Mouse (Mus musculus) urinary bladder, adult 2 months (tissue): ENCODE results near the gene Zfp607a. TPM values are rescaled to one million over a fixed set of nuclear protein-coding genes. Genes with fewer than 3 reads are reported as not detected.
"Not testable (repeated sequence)": the region's sequence is repeated elsewhere in the genome, so short reads cannot be mapped to it uniquely, and the experiment has no call there.

ENCODE experiments used
- DNase-seq: peaks from one replicate; pipeline ENCODE4 v3.0.0; 2022; ENCODE audit warnings: low spot score
- polyA plus RNA-seq: library from polyadenylated mRNA; depleted of rRNA; stranded (reverse); fragments of >200 nt; gene quantifications from 2 replicates; pipeline ENCODE4 v1.2.3, GENCODE M21; 2012; rRNA removed

Gene Zfp607a
- 3.1 and 3.3 TPM in 2 replicates for polyA plus RNA-seq

DNA sequence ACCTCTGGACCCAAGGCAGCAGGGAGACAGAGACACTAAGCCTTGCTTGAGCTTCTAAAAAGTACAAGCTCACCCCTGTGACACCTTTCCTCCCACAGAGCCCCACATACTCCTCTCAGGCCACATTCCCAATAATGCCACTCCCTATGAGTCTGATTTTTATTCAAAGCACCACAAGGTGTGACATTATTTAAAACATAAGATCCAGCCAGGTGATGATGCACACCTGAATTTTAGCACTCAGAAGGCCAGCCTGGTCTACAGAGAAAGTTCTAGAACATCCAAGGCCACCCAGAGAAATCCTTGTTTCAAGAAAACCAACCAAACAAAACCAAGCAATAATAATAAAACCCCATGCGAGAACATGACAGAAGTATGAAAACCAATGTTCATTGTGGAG lies at the start of gene Zfp607a:
Gene Zfp607a (plus strand): TSS at position 301 of the 400 bp plus-strand sequence.
- no peak for DNase-seq

DNA sequence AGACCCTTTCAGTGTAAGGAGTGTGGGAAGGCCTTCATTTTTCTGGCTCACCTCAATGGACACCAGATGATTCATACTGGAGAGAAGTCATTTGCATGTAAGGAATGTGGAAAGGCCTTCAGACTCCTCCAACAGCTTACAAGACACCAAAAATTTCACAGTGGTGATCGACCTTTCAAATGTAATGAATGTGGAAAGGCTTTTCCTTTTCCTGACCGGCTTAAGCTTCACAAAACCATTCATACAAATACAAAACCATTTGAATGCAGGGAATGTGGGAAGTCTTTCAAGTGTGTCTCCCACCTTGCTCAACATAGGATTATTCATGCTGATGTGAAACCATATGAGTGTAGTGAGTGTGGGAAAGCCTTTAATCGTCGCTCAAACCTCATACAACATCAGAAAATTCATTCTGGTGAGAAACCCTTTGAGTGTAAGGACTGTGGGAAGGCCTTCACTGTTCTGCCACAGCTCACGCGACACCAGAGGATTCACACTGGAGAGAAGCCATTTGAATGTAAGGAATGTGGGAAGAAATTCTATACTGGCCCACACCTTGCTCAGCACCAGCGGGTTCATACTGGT lies 38.7 kb upstream of the Zfp607a start:
- no peak for DNase-seq

DNA sequence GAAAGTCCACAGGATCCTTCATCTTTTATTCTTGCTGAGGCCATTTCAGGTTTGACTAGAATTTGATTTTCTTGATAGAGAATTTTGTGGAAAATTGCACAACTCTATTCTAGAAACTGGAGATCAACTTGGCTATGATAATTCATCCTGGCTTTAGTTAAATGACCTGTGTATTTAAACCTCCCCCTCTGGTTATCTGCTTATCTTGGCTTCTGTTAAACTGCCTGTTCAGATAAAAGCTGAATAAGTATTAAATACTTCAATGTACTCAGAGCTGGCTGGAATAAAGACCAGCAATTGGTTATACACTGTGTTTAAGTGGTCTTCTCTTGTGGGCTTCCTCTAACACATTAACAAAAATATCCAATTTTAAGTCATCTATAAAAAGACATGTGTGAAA lies 34.7 kb upstream of the Zfp607a start:
- DNase-seq, result no peak

DNA sequence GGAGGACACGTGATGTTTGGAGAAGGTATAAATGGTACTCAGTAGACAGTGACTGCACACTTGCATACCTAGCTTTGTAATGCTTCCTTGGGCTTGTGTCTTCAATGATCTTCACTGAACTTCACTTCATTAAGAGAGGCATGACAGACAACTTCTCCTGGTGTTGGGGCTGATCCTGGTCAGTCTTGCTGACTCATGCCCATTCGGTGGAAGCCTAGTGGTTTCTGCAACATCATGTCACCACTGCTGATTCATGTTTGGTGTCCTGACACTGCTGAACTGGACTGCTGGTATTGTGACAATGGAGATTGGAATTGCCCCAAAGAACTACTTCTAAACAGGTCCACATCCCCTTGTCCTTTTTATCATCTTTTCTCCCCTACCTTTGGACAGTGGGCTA lies 23.2 kb upstream of the Zfp607a start:
- DNase-seq, result no peak

DNA sequence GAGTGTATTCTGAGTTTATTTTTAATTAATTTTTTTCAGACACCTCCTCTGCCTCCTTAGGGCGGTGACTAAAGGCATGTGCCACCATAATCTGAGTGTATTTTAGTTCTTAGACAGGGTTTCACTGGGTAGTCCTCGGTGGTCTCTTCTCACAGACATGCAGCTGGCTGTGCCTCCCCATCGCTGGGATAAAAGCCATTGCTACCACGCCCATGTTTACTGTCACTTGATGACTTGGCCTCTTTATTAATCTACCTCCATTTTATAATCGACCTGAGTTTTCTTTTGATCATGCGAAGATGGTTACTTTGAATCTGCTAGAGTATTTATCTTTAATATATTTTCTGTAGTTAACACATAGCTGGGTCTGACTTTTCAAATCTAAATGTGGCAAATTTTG lies 19.4 kb upstream of the Zfp607a start:
- no peak for DNase-seq

DNA sequence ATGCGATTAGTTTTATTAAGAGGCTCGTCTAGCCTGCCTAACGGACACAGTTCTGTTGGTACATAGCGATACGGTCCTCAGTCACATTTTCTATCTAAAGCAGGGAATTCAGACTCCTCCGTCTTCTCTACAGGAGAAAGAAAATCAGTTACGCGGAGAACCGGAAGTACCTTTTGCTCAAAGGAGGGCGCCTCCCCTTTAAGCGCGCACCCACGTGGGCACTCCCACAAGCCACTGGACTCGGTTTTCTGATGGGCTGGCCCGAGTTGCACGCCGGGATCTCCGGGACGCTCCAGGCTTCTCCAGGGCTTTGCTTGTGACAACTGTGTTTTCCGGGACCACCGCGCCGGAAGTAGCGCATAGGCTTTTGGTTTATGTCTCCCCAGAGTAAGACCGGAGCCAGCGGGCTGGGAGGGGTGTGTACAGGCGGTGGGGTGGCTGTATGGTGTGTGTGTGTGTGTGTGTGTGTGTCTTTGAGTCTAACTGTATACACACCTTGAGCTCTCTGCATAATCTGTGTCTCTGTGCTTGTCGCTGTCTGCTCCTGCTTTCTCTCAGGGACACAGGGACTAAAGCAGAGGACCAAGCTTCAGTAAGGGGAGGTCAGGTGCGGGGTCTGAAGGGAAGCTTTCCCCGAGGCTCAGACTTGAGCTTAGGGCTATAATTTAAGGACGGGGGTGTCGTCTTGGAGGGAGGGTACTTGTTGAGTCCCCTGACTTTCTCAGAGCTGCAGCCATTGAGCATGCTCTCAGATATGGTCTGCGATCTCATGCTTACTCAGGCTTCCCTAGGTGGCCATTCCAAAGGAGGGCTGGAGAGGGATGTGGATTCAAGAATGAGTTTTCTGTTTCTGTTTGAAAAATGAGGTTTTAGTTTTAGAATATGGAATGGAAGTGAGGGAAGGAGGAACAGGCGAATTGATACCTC lies 18.7 kb upstream of the Zfp607a start, which contains the start of gene Zfp59:
Gene Zfp59 (plus strand): TSS at position 285 of the 927 bp plus-strand sequence.
- peak; percentile 67 for DNase-seq

DNA sequence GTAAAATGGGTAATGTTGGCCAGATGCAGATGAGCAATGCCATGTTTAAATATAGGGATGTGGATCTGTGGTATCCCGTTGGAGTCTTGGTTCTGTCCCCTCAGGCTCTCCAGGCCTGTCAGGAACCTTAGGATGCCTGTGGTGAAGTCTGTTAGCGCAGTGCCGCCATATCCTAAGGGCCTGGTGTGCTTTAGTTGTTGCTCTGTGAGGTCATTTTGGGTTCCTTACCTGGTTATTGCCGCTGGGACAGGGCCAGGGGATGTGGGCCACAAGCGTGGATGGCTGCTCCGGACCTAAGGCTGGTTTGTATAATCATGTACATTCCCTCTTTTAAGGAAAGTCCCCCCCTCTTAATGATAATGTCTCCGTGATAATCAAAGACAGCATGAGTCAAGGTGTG lies 17.7 kb upstream of the Zfp607a start:
- DNase-seq, result no peak

DNA sequence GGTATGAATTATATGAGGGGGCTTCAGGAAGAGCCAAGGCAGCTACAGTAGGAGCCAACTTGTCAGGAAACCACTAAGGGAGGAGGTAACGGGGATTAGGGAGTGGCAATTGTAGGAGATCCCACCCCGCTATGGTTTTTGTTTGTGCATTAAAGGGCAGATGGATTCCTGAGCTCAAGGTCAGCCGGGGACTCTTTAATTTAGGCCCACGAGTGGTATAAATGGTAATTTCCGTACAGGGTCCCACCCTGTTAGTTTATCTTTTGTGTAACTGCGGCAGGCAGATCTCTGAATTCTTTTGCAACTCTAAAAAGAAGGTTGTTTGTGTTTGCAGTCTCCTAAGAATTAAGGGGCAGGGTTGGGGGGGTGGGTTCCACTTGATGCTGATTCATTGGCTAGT lies 17.2 kb upstream of the Zfp607a start:
- DNase-seq, result no peak

DNA sequence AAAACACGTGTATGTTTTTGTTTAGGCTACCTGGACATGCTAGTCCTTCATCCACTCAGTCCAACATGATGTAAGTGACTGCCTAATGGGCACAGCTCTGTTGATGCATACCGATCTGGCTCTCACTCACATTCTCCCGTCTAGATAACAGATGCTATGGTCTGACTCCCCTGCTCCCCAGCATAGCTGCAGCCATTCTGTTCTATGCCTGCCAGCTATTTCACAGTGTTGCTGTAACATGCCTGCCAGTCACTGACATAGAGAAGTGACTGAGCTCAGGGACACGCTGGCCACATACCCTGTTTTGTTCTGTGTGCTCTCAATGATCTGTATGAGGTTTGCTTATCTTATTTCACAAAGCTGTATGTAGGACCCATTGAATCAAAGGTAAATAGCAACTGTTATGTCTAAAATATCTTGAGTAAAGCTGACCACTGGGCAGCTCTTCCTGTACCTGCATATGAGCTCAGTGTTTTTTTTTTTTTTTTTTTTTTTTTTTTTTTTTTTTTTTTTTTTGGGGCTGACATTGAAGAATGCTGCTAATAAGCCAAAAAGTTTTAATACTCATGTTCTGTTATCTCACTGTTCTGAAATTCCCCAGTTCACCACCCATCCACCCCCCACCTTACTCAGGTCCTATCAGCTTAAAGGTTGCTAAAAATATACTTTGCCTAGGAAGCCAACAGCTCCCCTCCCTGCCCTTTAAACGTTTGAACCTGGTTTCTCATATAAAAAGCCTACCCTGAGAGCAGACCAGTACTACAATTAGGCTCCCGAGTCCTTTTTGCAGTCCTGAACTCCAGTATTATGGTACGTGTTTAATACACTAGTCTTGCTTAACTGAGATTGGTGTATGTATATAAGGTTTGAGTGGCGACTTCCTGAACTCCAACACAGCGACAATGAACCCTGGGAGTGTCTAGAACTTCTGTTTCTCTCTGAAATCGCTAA lies 2.2 kb downstream of the Zfp607a start:
- no peak for DNase-seq

DNA sequence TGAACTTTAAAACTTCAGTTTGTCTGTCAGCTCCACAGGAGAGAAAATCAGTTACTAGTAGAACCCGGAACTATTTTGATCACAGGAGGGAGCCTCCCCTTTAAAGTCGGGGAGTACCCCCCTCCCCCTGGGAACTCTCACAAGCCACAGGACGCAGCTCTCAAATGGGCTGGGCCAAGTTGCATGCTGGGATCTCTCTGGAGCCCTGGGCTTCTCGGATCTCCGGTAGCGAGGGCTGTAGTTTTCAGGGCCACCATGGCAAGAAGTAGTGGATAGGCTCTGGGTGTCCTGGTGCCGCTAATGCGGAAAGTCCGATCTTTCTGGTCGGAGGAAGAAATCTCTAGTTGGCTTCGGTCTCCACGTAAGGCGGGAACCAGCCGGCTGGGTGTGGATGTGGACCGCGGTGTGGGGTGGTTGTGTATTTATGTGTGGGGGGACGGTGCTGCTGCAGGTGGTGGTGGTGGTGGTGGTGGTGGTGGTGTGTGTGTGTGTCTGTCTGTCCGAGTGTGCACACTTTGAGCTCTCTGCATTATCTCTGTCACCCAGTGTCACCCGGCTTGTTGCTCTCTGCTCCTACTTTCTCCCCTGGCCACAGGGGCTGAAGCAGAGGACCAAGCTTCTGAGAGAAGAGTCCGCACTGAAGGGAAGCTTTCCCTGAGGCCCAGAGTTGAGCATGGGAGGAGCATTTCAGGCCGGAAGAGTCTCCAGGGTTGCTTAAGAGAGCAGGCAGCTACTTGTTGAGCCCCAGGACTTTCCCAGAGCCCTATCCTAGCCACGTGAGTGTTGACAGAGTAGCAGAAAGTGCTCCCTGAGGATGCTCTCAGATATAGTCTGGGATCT lies 3.3 kb downstream of the Zfp607a start:
- peak; percentile 63 for DNase-seq

DNA sequence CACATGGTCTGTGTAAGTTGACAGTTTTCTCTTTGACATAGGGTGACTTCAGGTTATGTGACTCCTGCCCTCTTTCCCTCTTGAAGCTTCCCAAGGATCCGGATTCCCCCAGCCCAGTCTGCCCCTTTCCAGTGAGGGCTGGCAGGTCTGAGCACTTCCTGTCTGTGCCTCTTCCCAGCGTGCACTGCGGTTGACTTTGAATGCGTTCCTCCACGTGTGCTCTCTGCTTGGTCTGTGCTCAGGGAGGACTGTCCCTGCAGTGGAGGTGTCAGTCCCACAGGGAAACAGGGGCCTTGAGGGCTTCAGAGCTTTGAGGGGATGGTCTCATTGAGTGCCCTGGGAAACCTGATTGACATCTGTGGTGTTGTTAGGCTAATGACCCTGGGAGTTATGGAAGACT lies 5.3 kb downstream of the Zfp607a start:
- not testable (repeated sequence) for DNase-seq

DNA sequence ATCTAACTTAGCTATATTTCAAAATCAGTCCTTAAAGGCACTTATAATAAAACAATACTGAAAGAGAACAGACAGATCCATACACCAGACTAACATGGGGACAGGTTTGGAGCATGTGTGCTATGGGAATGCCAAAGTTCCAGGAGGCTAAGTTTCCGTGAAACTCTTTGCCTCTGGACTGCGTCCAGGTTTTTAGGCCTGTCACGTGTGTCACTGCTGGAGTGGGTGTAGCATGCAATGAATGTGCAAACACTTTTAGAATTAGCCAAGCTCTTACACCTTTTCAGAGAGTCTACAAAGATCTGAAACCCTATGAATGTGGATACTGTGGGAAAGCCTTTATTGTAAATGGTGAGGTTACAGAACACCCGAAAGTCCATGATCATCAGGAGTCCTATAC lies 24.4 kb downstream of the Zfp607a start:
- DNase-seq, result no peak

DNA sequence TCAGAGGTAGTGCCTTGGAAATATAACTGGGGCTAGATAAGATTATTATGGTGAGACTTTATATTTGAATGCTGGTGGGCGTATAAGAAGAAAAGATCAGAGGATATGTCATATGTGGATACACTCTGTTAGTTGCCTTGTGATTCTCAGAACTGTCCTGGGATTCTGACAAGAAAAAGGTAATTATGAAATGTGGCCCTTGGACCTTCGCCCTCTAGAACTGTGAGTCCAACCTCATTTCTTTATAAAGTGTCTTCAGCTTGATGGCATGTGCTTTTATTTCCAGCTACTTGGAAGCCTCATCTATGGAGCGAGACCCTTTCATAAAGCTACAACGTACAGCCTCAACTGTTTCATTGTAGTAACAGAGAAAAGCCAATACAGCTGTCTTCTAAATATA lies 43.3 kb downstream of the Zfp607a start:
- DNase-seq, result no peak

DNA sequence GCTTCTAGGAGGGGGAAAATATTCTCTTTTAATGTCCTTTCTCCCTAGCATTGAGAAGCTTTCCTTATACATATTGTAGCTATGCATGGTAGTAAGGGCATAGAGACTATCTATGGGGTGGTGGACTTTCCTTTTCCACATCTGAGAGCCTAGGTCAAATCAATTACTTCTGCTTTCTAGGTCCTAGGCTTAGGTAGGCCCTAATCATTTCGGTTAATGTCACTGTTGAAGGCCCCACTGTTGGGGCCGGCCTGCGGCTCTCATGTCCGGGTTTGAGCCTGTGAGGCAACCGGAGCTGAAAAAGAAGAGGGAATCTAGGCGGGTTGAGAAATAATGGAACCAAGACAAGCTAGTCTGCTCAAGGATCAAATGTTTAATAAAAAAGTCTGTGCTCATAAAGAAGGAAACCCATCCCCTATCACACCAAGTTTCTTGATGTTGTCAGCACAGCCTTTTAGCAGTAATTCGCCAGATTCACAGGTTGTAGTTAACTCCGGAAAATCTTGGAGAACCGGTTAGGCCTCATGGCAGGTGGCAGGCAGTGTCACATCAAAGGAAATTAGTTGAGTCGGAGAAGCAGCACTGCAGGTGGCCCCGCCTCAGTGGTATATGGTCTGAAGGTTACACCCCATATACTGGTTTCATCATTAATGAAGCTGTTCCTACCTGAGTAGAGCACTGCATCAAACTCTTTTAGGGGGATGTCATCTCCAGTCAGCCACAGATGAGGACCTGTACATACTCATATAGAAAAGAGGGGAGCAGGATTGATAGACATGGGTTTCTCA lies 47.9 kb downstream of the Zfp607a start:
- DNase-seq, result no peak

DNA sequence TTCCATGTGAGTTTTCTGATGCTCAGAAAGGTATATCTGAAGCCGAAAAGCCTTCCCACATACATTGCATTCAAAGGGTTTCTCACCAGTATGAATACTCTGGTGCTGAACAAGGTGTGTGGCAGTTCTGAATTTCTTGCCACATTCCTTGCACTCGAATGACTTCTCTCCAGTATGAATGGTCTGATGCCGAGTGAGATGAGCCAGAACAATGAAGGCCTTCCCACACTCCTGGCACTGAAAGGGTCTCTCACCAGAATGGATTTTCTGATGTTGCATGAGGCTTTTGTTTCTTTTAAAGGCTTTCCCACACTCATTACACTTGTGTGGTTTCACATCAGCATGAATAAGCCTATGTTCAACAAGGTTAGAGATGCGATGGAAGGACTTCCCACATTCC lies 53.6 kb downstream of the Zfp607a start:
- not testable (repeated sequence) for DNase-seq

DNA sequence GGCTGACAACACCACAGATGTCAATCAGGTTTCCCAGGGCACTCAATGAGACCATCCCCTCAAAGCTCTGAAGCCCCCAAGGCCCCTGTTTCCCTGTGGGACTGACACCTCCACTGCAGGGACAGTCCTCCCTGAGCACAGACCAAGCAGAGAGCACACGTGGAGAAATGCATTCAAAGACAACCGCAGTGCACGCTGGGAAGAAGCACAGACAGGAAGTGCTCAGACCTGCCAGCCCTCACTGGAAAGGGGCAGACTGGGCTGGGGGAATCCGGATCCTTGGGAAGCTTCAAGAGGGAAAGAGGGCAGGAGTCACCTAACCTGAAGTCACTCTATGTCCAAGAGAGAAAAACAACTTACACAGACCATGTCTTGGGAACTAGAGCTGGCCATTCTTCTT lies 69.7 kb downstream of the Zfp607a start:
- DNase-seq, result not testable (repeated sequence)

DNA sequence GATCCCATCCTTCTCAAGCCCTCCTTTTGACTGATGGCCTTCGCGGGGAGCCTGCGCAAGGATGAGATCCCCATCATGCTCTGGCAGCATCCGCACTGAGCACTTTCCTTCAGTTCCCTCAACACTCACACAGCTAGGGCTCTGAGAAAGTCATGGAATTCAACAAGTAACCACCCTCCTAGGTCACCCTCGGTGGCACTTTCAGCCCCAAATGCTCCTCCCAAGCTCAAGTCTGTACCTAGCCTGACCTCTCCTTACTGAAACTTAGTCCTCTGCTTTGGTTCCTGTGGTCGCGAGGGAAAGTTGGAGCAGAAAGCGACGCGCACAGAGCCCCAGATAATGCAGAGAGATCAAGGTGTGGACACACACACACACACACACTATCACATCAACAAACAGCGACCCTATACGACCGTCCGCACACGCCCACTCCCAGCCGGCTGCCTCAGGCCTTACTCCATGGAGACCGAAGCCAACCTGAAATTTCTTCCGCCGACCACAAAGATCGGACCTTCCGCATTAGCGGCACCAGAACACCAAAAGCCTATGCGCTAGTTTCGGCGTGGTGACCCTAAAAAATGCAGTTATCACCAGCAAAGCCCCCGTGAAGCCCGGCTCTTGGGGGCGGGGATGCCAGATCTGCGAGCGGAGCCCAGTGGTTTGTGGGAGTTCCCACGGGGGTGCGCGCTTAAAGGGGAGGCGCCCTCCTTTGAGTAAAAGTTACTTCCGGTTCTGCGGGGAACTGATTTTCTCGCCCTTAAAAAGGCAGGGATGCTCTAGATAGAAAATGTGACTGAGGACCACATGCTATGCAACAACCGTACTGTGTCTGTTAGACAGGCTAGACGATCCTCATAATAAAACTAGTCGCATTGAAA lies 71.7 kb downstream of the Zfp607a start, which contains the start of gene Zfp974:
Gene Zfp974 (minus strand): TSS at position 643 of the 878 bp plus-strand sequence.
- no peak for DNase-seq
